ENCODE assay signal across 8 mouse cellular contexts in the genomic region with DNA sequence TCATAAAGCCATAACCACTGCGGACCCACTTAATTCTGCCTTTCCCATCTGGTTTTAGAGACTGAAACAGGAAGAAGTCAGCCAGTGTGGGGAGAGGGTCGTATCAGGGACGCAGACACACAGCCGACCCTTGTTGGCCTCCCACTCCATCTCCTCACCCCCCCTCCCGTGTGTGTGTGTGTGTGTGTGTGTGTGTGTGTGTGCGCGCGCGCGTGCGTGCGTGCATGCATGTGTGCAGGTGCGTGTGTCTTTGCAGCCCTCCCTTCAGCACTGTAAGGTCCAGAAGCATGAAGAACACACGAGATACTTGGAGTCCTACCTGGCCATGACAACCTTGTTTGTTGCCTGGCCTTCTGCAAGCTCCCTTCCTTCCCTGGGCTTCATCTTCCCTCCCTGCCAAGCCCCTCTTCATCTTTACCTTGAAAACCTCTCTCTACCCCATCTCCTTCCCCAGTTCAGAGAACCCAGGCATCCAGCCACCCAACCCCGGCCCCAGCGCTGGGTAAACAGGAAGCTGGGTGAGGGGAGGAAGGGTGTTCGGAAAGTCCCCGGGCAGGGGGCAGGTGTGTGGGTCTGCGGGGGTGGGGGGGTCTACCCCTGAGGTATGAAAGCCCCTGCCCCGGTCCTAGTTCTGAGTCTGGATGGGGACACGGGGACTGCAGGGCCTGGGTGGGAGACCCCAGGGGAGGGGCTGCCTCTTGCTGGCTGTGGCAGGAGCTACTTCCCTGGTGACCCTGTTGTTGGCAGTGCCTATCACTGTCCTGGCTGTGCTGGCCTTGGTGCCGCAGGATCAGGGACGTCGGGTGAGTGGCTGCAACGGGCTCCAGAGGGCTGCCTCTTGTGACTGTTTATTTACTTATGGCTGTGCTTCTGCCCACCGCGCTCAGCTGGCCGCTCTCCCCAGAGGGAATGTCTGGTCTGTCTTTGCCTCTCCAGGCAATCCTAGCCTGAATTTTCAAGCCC. TPM values are rescaled to one million over a fixed set of nuclear protein-coding genes. Genes with fewer than 3 reads are reported as not detected.
A peak's percentile ranks its signal among the peaks of the same experiment; 100 is the strongest.
DNase-seq lines count a peak whose midpoint lies in the region; ATAC-seq lines count a peak whose summit lies in the region.

A gene (plus strand): TSS at position 559 of the 963 bp plus-strand sequence.

- H3K9me3 ChIP-seq in heart, embryonic 14.5 days (ENCODE audit: control insufficient read depth, low read length): no peaks in the 10 kb centered on the region
- no peaks in the 10 kb centered on the region for H3K9me3 ChIP-seq in embryonic facial prominence, embryonic 15.5 days (replicated peaks)
- H3K9me3 ChIP-seq in limb, embryonic 13.5 days: no peaks in the 10 kb centered on the region

- DNase-seq in heart, postnatal 14 days: no peak
- peak; percentile 66 to 81 for DNase-seq in natural killer cell, adult 2 months (ENCODE audit: low spot score in 2 of 2)
- DNase-seq in cerebellum, adult 9-10 months: no peak
- DNase-seq in right cerebral cortex, postnatal 14 days: no peak
- no peak for DNase-seq in cerebellum, adult 18-20 months

- H3K27me3 ChIP-seq in heart, embryonic 14.5 days (ENCODE audit: control insufficient read depth, insufficient read depth, low read length): peaks cover 49% of the 10 kb centered on the region
- peaks cover 30% of the 10 kb centered on the region for H3K27me3 ChIP-seq in embryonic facial prominence, embryonic 15.5 days
- peaks cover 55% of the 10 kb centered on the region for H3K27me3 ChIP-seq in limb, embryonic 13.5 days

- intact Hi-C loops in heart, postnatal 14 days (cut with DNase I): no loop called here

- peak within 1 kb of the TSS in 1 of 2 experiments; percentile 45; a peak in 2 of 4 replicates for H3K4me3 ChIP-seq in heart, embryonic 14.5 days (ENCODE audit: control insufficient read depth in 1 of 2, insufficient read depth in 1 of 2, low read depth in 1 of 2, low read length in 2 of 2)
- H3K4me3 ChIP-seq in embryonic facial prominence, embryonic 15.5 days (replicated peaks): peak within 1 kb of the TSS; percentile 48
- H3K4me3 ChIP-seq in limb, embryonic 13.5 days: peak within 1 kb of the TSS; percentile 47

- H3K9ac ChIP-seq in heart, embryonic 14.5 days (ENCODE audit: low read length): no peak within 1 kb of the TSS; the same call in 1 of the 2 replicates
- H3K9ac ChIP-seq in embryonic facial prominence, embryonic 15.5 days: peak within 1 kb of the TSS; percentile 42; the same call in 1 of the 2 replicates
- H3K9ac ChIP-seq in limb, embryonic 13.5 days: peak within 1 kb of the TSS; percentile 43; the same call in 1 of the 2 replicates

- 51% methylated on average over 28 of the region's 28 CpGs for WGBS in heart, embryonic 14.5 days
- 63% methylated on average over 27 of the region's 28 CpGs for WGBS in embryonic facial prominence, embryonic 15.5 days
- 50% methylated on average over 24 of the region's 28 CpGs for WGBS in limb, embryonic 13.5 days

- peak within 1 kb of the TSS; percentile 84 for H3K4me2 ChIP-seq in heart, embryonic 14.5 days (ENCODE audit: low read length)
- peak within 1 kb of the TSS; percentile 90 for H3K4me2 ChIP-seq in embryonic facial prominence, embryonic 15.5 days (replicated peaks)
- peak within 1 kb of the TSS; percentile 79 for H3K4me2 ChIP-seq in limb, embryonic 13.5 days (replicated peaks)

- H3K27ac ChIP-seq in heart, embryonic 14.5 days (replicated peaks in 1 of 2; ENCODE audit: control insufficient read depth in 1 of 2, insufficient read depth in 1 of 2, low read depth in 2 of 2, low read length in 2 of 2): no peak within 1 kb of the TSS
- no peak within 1 kb of the TSS for H3K27ac ChIP-seq in embryonic facial prominence, embryonic 15.5 days (replicated peaks)
- no peak within 1 kb of the TSS for H3K27ac ChIP-seq in limb, embryonic 13.5 days

- no peaks in the 10 kb centered on the region for H3K36me3 ChIP-seq in heart, embryonic 14.5 days (ENCODE audit: control insufficient read depth, insufficient read depth, low read length)
- no peaks in the 10 kb centered on the region for H3K36me3 ChIP-seq in embryonic facial prominence, embryonic 15.5 days
- no peaks in the 10 kb centered on the region for H3K36me3 ChIP-seq in limb, embryonic 13.5 days

- no peak for ATAC-seq in heart, embryonic 14.5 days (ENCODE audit: insufficient number of reproducible peaks, insufficient read depth, low FRiP score, low read depth)
- no peak for ATAC-seq in embryonic facial prominence, embryonic 15.5 days (ENCODE audit: insufficient number of reproducible peaks, low FRiP score, low TSS enrichment, low read depth)
- ATAC-seq in limb, embryonic 13.5 days (ENCODE audit: low FRiP score, low read depth): no peak

- H3K4me1 ChIP-seq in heart, embryonic 14.5 days (ENCODE audit: control insufficient read depth in 2 of 2, insufficient read depth in 2 of 2, low read length in 2 of 2): peaks cover 5 to 11% of the 10 kb centered on the region in 2 experiments; a peak in 3 of 4 replicates
- H3K4me1 ChIP-seq in embryonic facial prominence, embryonic 15.5 days: peaks cover 16% of the 10 kb centered on the region
- peaks cover 15% of the 10 kb centered on the region for H3K4me1 ChIP-seq in limb, embryonic 13.5 days

RNA-seq across cellular contexts. Expression of the gene that starts here (rescaled TPM):
- 0.40 and 0.61 TPM in 2 replicates for polyA plus RNA-seq in heart, embryonic 14.5 days (2014; fragmentation: Nextera tagmentation; extraction: Ambion mirVana)
- total RNA-seq in heart, postnatal 14 days (2021): 1 to 10 TPM; 1.2 to 3.8 TPM
- 2.3 and 2.9 TPM in 2 replicates for polyA plus RNA-seq in embryonic facial prominence, embryonic 15.5 days (2015; fragmentation: Nextera tagmentation; extraction: Ambion mirVana)
- 0.99 and 1.3 TPM in 2 replicates for polyA plus RNA-seq in limb, embryonic 13.5 days (2015; fragmentation: Nextera tagmentation; extraction: Ambion mirVana)

Comparison
In these comparisons a context has a peak if more than half of its experiments do, and no peak if none do; other contexts are left out.
1. DNase-seq: peak in natural killer cell, adult 2 months (2 of 2); none in heart, postnatal 14 days (0 of 2), cerebellum, adult 9-10 months (single experiment), right cerebral cortex, postnatal 14 days (single experiment) and cerebellum, adult 18-20 months (0 of 2).
2. Peak in every context shown above with its lines, with median percentiles within 50 percentile points of each other: H3K4me2 ChIP-seq.